Comparison of ENCODE assay signal across 9 mouse cellular contexts in the genomic region with DNA sequence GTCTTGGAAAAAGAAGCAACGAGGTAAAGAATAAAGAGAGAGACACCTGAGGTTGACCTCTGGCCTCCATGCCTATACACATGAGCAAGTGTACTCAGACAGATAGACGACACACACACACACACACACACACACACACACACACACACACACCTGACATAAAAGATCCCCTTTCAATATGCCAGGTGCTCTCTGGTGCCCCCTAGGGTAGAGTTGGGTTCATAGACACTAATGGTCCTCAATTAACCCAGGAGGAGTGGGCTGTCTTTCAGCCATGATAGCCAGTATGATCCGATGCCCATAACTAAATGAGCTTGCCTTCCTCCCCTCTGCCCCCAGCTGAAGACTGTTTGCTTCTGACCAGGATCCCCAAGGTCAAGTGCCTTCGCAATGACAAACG. TPM values are rescaled to one million over a fixed set of nuclear protein-coding genes. Genes with fewer than 3 reads are reported as not detected.
DNase-seq lines count a peak whose midpoint lies in the region; ATAC-seq and TF ChIP-seq lines count a peak whose summit lies in the region.
"Had no signal": no experiment of that assay in that cellular context is flagged by ENCODE, and none has a peak within 500 bp of the region (broad histone marks: within the 10 kb centered on the region; RNA-seq: fewer than 3 reads in every experiment).

No protein-coding gene starts in this region.

- no peaks in the 10 kb centered on the region for H3K4me1 ChIP-seq in kidney, adult 2 months (ENCODE audit: control insufficient read depth, insufficient read depth, low read length)
- H3K4me1 ChIP-seq in kidney, embryonic 16.5 days (ENCODE audit: insufficient read depth, low read length): peaks cover 7% of the 10 kb centered on the region
- peaks cover 0 to 2% of the 10 kb centered on the region in 2 experiments; a peak in 1 of 4 replicates for H3K4me1 ChIP-seq in CH12.LX (ENCODE audit: control insufficient read depth in 1 of 2, insufficient read depth in 2 of 2)
- no peaks in the 10 kb centered on the region for H3K4me1 ChIP-seq in cerebellum, adult 2 months (ENCODE audit: control insufficient read depth, insufficient read depth, low read length)

- H3K4me2 ChIP-seq in kidney, embryonic 16.5 days (replicated peaks; ENCODE audit: low read depth, low read length): no peak overlapping the region
- H3K4me2 ChIP-seq in CH12.LX (ENCODE audit: insufficient read depth, low read depth, poor library complexity, severe bottlenecking): no peak overlapping the region

- in situ Hi-C loops in CH12.LX (cut with MboI; ENCODE audit: low pct_ligation_motif_present, low pct_unique_long_range_greater_than_20kb, low sequenced_read_pairs): loop anchor here (25.0 kb wide), 1 partner anchor 415 kb away; no protein-coding TSS in a partner anchor

- H3K27me3 ChIP-seq in kidney, adult 2 months (replicated peaks; ENCODE audit: control insufficient read depth, insufficient read depth, low read length): no peaks in the 10 kb centered on the region
- no peaks in the 10 kb centered on the region for H3K27me3 ChIP-seq in kidney, embryonic 16.5 days (ENCODE audit: insufficient read depth, low read length)
- H3K27me3 ChIP-seq in CH12.LX (replicated peaks): peaks cover 19% of the 10 kb centered on the region
- H3K27me3 ChIP-seq in cerebellum, adult 2 months (ENCODE audit: control insufficient read depth, insufficient read depth, low read length): no peaks in the 10 kb centered on the region

- no peak overlapping the region for H3K4me3 ChIP-seq in kidney, adult 2 months (ENCODE audit: insufficient read depth, low read depth, low read length)
- no peak overlapping the region for H3K4me3 ChIP-seq in kidney, embryonic 16.5 days (ENCODE audit: low read length)
- no peak overlapping the region for H3K4me3 ChIP-seq in CH12.LX (replicated peaks in 1 of 3; ENCODE audit: low read depth in 2 of 3, low read length in 2 of 3, poor library complexity in 1 of 3)
- H3K4me3 ChIP-seq in cerebellum, adult 2 months (replicated peaks; ENCODE audit: insufficient read depth, low read depth, low read length): no peak overlapping the region

- peak; percentile 43 for TF ChIP-seq CTCF in kidney, adult 2 months (conservative IDR thresholded peaks at IDR 0.05; ENCODE audit: insufficient read depth, insufficient read length, low read depth, low read length)
- TF ChIP-seq CTCF in CH12.LX (conservative IDR thresholded peaks at IDR 0.05 in 1 of 2, IDR thresholded peaks at IDR 0.05 in 1 of 2; ENCODE audit: low read depth in 2 of 2, low read length in 2 of 2): peak; percentile 68 to 74
- TF ChIP-seq CTCF in cerebellum, adult 2 months (IDR thresholded peaks at IDR 0.05; ENCODE audit: borderline replicate concordance, insufficient read depth, low read depth, low read length): peak; percentile 51; the same call in 1 of the 2 replicates

- WGBS in kidney, adult 2 months: 75% methylated on average over 5 of the region's 5 CpGs
- WGBS in kidney, embryonic 16.5 days: 72% methylated on average over 5 of the region's 5 CpGs
- WGBS in cerebellum, adult 2 months: 73% methylated on average over 5 of the region's 5 CpGs

- no peak for TF ChIP-seq EP300 in CH12.LX (IDR thresholded peaks at IDR 0.05; ENCODE audit: low read length)

- dilution Hi-C loops in CH12.LX (cut with MboI; ENCODE audit: extremely low pct_ligation_motif_present, extremely low pct_unique_long_range_greater_than_20kb, low sequenced_read_pairs): no loop called here

- no peaks in the 10 kb centered on the region for H3K79me2 ChIP-seq in CH12.LX (replicated peaks; ENCODE audit: control insufficient read depth, extremely low read depth, insufficient read depth, poor library complexity, severe bottlenecking)

- H3K9ac ChIP-seq in kidney, embryonic 16.5 days (replicated peaks; ENCODE audit: low read length): no peak overlapping the region
- no peak overlapping the region for H3K9ac ChIP-seq in CH12.LX (ENCODE audit: insufficient read depth, low read depth)

- no peak for ATAC-seq in kidney, embryonic 16.5 days (ENCODE audit: low FRiP score, low TSS enrichment)
- ATAC-seq in activated CD4-positive, CD25-positive, alpha-beta regulatory T cell, adult 4 months: no peak

- H3K9me3 ChIP-seq in kidney, embryonic 16.5 days (ENCODE audit: low read length): no peaks in the 10 kb centered on the region
- H3K9me3 ChIP-seq in CH12.LX (replicated peaks; ENCODE audit: low read length): no peaks in the 10 kb centered on the region

- peak; percentile 15 for DNase-seq in kidney, adult 2 months
- DNase-seq in 416B (ENCODE audit: low read depth): peak; percentile 36
- DNase-seq in CH12.LX (ENCODE audit: extremely low read depth): peak; percentile 44
- DNase-seq in cerebellum, adult 2 months: peak; percentile 36 to 40
- DNase-seq in lung, postnatal 14 days: peak; percentile 64
- no peak for DNase-seq in layer of hippocampus, adult 9-11 months

- H3K27ac ChIP-seq in kidney, adult 2 months (ENCODE audit: insufficient read depth, low read depth, low read length): no peak overlapping the region
- no peak overlapping the region for H3K27ac ChIP-seq in kidney, embryonic 16.5 days (ENCODE audit: low read length)
- no peak overlapping the region for H3K27ac ChIP-seq in CH12.LX (ENCODE audit: insufficient read depth, low read depth)
- H3K27ac ChIP-seq in cerebellum, adult 2 months (ENCODE audit: insufficient read depth, low read length): no peak overlapping the region

- H3K36me3 ChIP-seq in kidney, adult 2 months (ENCODE audit: control insufficient read depth, insufficient read depth, low read length): no peaks in the 10 kb centered on the region
- no peaks in the 10 kb centered on the region for H3K36me3 ChIP-seq in kidney, embryonic 16.5 days (ENCODE audit: insufficient read depth, low read length)
- H3K36me3 ChIP-seq in CH12.LX (replicated peaks in 1 of 2; ENCODE audit: control insufficient read depth in 1 of 2, insufficient read depth in 1 of 2, low read length in 1 of 2): no peaks in the 10 kb centered on the region

- no peak for TF ChIP-seq POLR2A in kidney, adult 2 months (IDR thresholded peaks at IDR 0.05; ENCODE audit: low read depth, low read length)
- TF ChIP-seq POLR2A in CH12.LX (IDR thresholded peaks at IDR 0.05; ENCODE audit: low read depth, low read length): no peak
- no peak for TF ChIP-seq POLR2A in cerebellum, adult 2 months (IDR thresholded peaks at IDR 0.05; ENCODE audit: borderline replicate concordance, insufficient read depth, low read length)

- TF ChIP-seq RAD21 in CH12.LX (IDR thresholded peaks at IDR 0.05; ENCODE audit: low read depth, low read length): peak; percentile 32

TF ChIP-seq in CH12.LX, 34 proteins besides CTCF, POLR2A, EP300 and RAD21:
- TF ChIP-seq SMC3 (IDR thresholded peaks at IDR 0.05; ENCODE audit: low read depth, low read length): peak; percentile 32
- no peak for TF ChIP-seq NRF1 (IDR thresholded peaks at IDR 0.05; ENCODE audit: low read depth, low read length)

RNA-seq across cellular contexts. Expression of a gene that starts 59.0 kb away (rescaled TPM):
- polyA plus RNA-seq in kidney, adult 2 months (2012; rRNA removed): 0.72 and 0.81 TPM in 2 replicates
- 8.3 and 9.0 TPM in 2 replicates for polyA plus RNA-seq in kidney, embryonic 16.5 days (2015; fragmentation: Nextera tagmentation; extraction: Ambion mirVana)
- total RNA-seq in CH12.LX (2012; rRNA removed) (0.13 TPM in 1 of 2 replicates, not detected in the other), CH12.LX (2014; rRNA removed) (not detected in 2 replicates)
- polyA plus RNA-seq in CH12.LX (2012; ENCODE audit: insufficient read length, low read depth): not detected in 2 replicates
- polyA plus RNA-seq in cerebellum, adult 2 months (2012; rRNA removed): 29.3 and 32.8 TPM in 2 replicates
- not detected for polyA plus RNA-seq in activated CD4-positive, CD25-positive, alpha-beta regulatory T cell, adult 4 months (2017; shearing (Covaris generic))
- total RNA-seq: neutrophil, adult 5-6 weeks had no signal
